Mouse (Mus musculus): ENCODE results near the gene Cntnap5c. TPM values are rescaled to one million over a fixed set of nuclear protein-coding genes. Genes with fewer than 3 reads are reported as not detected.

The Cntnap5c gene
- polyA plus RNA-seq, 1 experiment, result not detected

DNA sequence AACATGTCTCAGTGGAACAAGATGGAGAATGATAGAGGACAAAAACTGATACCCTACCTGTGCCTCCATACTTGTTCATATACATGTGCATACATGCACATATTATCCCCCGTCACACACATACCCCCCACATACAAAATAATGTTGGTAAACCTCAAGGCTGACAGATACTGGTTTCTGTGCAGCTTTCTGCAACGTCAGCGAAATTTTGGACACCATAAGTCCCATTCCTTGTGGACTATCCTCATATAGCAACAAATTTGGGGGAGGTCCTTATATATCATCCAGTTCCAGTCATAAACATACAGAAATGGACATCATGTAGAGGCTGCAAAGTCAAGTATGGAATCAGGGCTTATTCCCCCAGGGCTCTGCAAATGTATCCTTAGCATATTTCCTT lies 338.5 kb downstream of the Cntnap5c start:
- Histone ChIP-seq H3K4me3 (replicated peaks) (no peak overlapping the region), H3K36me3 (ENCODE audit: control insufficient read depth) (no peaks in the 10 kb centered on the region), H3K27me3 (ENCODE audit: control insufficient read depth) (no peaks in the 10 kb centered on the region), H3K9me3 (ENCODE audit: control insufficient read depth, low read length) (0 out of 2 replicates have a peak, but pooled peaks cover 2% of the 10 kb centered on the region), H3K4me1 (ENCODE audit: control insufficient read depth) (no peaks in the 10 kb centered on the region)
- TF ChIP-seq TAL1 (IDR thresholded peaks at IDR 0.05; ENCODE audit: low read length), result no peak
- TF ChIP-seq GATA1 (IDR thresholded peaks at IDR 0.05; ENCODE audit: low read length), result no peak

DNA sequence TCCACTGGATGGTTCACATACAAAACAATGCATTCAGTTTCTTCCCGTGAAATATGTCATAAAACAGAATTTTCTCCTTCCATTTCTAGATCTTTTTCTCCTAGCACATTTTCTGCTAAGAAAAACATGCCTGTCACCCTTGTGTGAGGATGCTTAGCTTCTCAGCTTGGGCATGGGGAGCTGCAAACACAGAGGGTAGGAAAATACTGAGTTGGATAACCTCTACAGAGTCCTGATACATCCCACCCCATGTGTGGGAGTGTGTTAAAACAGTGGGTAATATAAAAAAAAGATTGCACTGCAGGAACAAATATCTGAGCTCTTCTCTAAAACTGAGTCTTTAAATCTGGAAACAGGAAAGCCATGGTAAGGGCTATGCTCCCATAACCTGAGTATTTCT lies 339.0 kb downstream of the Cntnap5c start:
- TF ChIP-seq TAL1 (IDR thresholded peaks at IDR 0.05; ENCODE audit: low read length), result no peak
- no peak for TF ChIP-seq GATA1 (IDR thresholded peaks at IDR 0.05; ENCODE audit: low read length)
- Histone ChIP-seq H3K36me3 (ENCODE audit: control insufficient read depth) (no peaks in the 10 kb centered on the region), H3K4me3 (replicated peaks) (no peak overlapping the region)

DNA sequence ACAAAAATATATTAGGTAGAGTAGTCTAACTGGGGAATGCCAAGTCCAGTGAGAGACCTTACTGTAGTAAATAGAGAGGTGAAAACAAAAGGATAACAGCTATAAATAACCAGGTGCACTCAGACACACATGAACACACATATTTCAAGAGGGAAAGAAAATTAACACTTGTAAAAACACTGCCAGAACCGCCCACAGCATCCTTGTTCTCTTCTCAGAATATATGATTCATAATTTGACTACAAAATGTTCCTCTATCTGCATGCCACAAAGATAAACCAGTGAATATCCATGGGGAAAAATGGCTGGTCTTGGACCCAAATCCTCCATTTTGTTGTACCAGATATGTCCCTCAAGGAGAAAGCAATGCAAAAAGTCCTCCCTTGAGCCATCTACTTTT lies 417.8 kb downstream of the Cntnap5c start:
- peaks cover 2% of the 10 kb centered on the region; the same call in 1 of the 2 replicates for H3K9me3 ChIP-seq (ENCODE audit: control insufficient read depth, low read length)
- no peak overlapping the region for H3K4me3 ChIP-seq (replicated peaks)
- TF ChIP-seq TAL1 (IDR thresholded peaks at IDR 0.05; ENCODE audit: low read length) (no peak), GATA1 (IDR thresholded peaks at IDR 0.05; ENCODE audit: low read length) (no peak)
- H3K36me3 ChIP-seq (ENCODE audit: control insufficient read depth), result no peaks in the 10 kb centered on the region
- no peaks in the 10 kb centered on the region for H3K4me1 ChIP-seq (ENCODE audit: control insufficient read depth)
- no peaks in the 10 kb centered on the region for H3K27me3 ChIP-seq (ENCODE audit: control insufficient read depth)

More for the DNA sequence above, 339.0 kb downstream of the Cntnap5c start:
- Histone ChIP-seq H3K4me1 (ENCODE audit: control insufficient read depth) (no peaks in the 10 kb centered on the region), H3K27me3 (ENCODE audit: control insufficient read depth) (no peaks in the 10 kb centered on the region), H3K9me3 (ENCODE audit: control insufficient read depth, low read length) (0 out of 2 replicates have a peak, but pooled peaks cover 2% of the 10 kb centered on the region)

DNA sequence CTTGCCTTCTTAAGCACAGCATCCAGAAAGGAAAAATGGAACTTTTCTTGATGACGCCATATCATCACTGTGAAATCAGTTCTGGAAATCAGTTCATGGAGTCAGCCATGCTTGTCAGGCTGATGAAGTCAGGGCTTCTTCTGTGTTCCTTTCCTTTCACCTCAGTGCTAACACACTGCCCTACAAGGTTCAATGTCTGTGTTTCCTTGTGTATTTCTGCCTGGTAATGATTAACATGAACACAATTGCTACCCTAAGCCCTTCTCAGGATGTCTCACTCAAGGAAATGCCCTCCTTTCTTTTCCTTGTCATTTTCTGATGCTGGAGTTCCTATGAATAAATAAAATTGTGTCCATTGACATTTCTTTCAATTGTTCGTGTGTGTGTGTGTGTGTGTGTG lies 431.8 kb downstream of the Cntnap5c start:
- TF ChIP-seq GATA1 (IDR thresholded peaks at IDR 0.05; ENCODE audit: low read length) (no peak), TAL1 (IDR thresholded peaks at IDR 0.05; ENCODE audit: low read length) (no peak)
- no peaks in the 10 kb centered on the region for H3K27me3 ChIP-seq (ENCODE audit: control insufficient read depth)
- no peaks in the 10 kb centered on the region for H3K4me1 ChIP-seq (ENCODE audit: control insufficient read depth)
- no peak overlapping the region for H3K4me3 ChIP-seq (replicated peaks)
- H3K36me3 ChIP-seq (ENCODE audit: control insufficient read depth), result no peaks in the 10 kb centered on the region
- H3K9me3 ChIP-seq (ENCODE audit: control insufficient read depth, low read length), result peaks cover 2% of the 10 kb centered on the region; the same call in 1 of the 2 replicates

DNA sequence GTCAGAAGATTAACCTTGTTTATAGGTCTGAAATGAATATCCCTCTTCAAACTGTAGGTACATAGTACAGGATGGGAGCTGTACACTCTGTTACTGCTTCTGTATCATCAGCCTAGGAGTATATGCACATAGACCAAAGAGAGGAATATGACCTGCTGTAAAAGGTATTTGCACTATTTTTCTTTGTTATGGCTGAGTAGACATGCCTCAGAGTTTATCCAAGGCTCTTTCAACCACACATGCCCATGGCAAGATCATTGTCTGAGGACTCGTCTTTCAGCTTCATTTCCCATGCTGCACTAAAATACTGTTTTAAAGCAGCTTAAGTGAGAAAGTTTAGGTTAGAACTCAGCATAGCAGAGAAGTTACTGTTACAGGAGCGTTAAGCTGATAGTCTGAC lies 498.7 kb downstream of the Cntnap5c start:
- Histone ChIP-seq H3K36me3 (ENCODE audit: control insufficient read depth) (no peaks in the 10 kb centered on the region), H3K27me3 (ENCODE audit: control insufficient read depth) (no peaks in the 10 kb centered on the region), H3K4me1 (ENCODE audit: control insufficient read depth) (no peaks in the 10 kb centered on the region), H3K9me3 (ENCODE audit: control insufficient read depth, low read length) (0 out of 2 replicates have a peak, but pooled peaks cover 2% of the 10 kb centered on the region), H3K4me3 (replicated peaks) (no peak overlapping the region)
- no peak for TF ChIP-seq GATA1 (IDR thresholded peaks at IDR 0.05; ENCODE audit: low read length)
- TF ChIP-seq TAL1 (IDR thresholded peaks at IDR 0.05; ENCODE audit: low read length), result no peak

DNA sequence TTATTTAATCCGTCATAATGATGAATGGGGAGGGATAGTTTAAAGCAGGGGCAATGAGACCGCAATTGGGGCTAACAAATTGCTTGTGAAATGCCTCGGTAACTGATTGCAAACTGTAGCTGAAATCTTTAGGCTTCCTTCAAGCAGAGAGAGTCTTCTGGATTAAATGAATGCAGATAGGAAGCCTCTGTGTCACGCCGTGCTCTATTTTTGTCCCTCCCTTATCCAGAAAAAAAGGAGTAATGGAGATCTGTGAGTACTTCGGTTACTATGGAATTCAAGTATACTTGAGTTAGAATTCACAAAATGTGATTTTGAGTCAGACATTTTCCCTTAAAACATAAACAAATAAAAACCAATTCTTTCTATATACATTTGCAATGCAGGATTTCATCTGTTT lies 581.9 kb downstream of the Cntnap5c start:
- Histone ChIP-seq H3K36me3 (ENCODE audit: control insufficient read depth) (no peaks in the 10 kb centered on the region), H3K4me3 (replicated peaks) (no peak overlapping the region)
- no peak for TF ChIP-seq TAL1 (IDR thresholded peaks at IDR 0.05; ENCODE audit: low read length)
- no peak for TF ChIP-seq GATA1 (IDR thresholded peaks at IDR 0.05; ENCODE audit: low read length)

DNA sequence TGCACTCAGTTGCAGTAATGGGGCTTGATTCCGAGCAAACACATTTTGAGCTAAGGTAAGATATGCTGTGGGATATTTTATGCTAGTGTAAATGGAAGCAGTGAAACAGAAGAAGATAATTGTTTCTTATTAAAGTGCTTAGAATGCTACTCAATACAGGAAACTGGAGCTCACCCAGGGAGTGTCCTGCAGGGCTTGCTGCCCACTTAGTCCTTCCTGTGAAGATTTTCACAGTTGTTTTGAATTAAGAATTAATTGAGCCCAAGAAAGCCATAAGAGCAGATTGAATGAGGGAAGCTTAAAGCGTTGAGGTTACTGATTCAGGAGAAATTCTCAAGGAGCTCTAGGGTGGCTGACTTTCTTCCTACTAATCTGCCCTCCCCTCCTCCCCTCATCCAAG lies 586.9 kb downstream of the Cntnap5c start:
- TF ChIP-seq GATA1 (IDR thresholded peaks at IDR 0.05; ENCODE audit: low read length) (no peak), TAL1 (IDR thresholded peaks at IDR 0.05; ENCODE audit: low read length) (no peak)
- no peaks in the 10 kb centered on the region for H3K36me3 ChIP-seq (ENCODE audit: control insufficient read depth)
- no peaks in the 10 kb centered on the region for H3K9me3 ChIP-seq (ENCODE audit: control insufficient read depth, low read length)
- no peaks in the 10 kb centered on the region for H3K4me1 ChIP-seq (ENCODE audit: control insufficient read depth)
- no peak overlapping the region for H3K4me3 ChIP-seq (replicated peaks)
- no peaks in the 10 kb centered on the region for H3K27me3 ChIP-seq (ENCODE audit: control insufficient read depth)

More for the DNA sequence above, 581.9 kb downstream of the Cntnap5c start:
- Histone ChIP-seq H3K4me1 (ENCODE audit: control insufficient read depth) (no peaks in the 10 kb centered on the region), H3K9me3 (ENCODE audit: control insufficient read depth, low read length) (no peaks in the 10 kb centered on the region), H3K27me3 (ENCODE audit: control insufficient read depth) (no peaks in the 10 kb centered on the region)

DNA sequence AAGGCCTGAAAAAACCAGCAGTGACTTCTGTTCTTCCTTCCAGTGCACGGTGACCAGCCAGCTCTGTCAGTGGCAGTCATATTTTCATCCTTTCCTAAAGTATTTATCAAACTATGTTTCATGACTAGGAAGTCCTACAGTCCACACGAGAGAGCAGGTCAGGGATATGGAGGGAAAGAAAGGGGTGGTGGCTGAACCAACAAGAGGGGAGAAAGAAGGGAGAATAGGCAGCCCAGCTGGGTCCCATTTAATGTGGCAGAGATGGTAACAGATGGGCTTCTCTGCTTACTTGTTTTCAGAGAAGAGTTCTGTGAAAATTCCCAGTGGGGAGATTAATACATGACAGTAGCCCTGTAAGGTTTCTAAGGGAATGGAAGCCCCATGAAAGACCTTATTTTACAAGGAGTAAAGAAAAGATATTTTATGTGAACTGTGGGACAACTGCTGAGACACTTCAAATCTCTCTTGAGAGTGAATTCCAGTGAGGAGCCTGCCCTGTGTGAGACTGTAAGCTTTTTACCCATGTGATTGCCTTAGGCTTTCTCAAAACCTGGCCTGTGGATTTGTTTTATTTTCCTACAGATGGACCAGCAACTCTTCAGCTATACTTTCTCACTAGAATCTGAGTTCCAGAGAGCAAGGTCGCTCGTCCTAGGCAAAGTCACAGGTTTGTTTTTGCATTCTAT lies 594.4 kb downstream of the Cntnap5c start:
- Histone ChIP-seq H3K4me3 (replicated peaks) (no peak overlapping the region), H3K4me1 (ENCODE audit: control insufficient read depth) (no peaks in the 10 kb centered on the region), H3K9me3 (ENCODE audit: control insufficient read depth, low read length) (no peaks in the 10 kb centered on the region), H3K27me3 (ENCODE audit: control insufficient read depth) (no peaks in the 10 kb centered on the region), H3K36me3 (ENCODE audit: control insufficient read depth) (no peaks in the 10 kb centered on the region)
- TF ChIP-seq TAL1 (IDR thresholded peaks at IDR 0.05; ENCODE audit: low read length), result no peak
- no peak for TF ChIP-seq GATA1 (IDR thresholded peaks at IDR 0.05; ENCODE audit: low read length)

DNA sequence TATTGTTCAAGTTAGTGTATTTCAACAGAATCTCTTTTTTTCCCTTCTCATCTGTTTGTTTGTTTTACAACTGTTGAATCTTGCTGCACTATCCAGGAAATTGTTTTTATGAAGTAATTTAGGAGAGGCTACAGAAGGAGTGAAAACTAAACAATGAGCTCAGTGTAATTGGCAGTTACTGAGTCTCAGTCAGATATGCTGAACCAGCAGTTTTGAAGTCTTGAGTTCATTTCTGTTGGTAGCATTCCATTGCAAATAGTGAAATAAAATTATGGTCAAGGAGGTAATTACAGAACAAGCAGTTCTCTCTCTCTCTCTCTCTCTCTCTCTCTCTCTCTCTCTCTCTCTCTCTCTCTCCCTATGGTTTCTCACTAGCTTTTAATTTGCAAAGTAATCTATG lies 600.7 kb downstream of the Cntnap5c start:
- TF ChIP-seq TAL1 (IDR thresholded peaks at IDR 0.05; ENCODE audit: low read length) (no peak), GATA1 (IDR thresholded peaks at IDR 0.05; ENCODE audit: low read length) (no peak)
- H3K27me3 ChIP-seq (ENCODE audit: control insufficient read depth), result no peaks in the 10 kb centered on the region
- H3K9me3 ChIP-seq (ENCODE audit: control insufficient read depth, low read length), result no peaks in the 10 kb centered on the region
- H3K4me3 ChIP-seq (replicated peaks), result no peak overlapping the region
- H3K36me3 ChIP-seq (ENCODE audit: control insufficient read depth), result no peaks in the 10 kb centered on the region
- no peaks in the 10 kb centered on the region for H3K4me1 ChIP-seq (ENCODE audit: control insufficient read depth)

All from erythroblast, embryonic 14.5 days (primary cell).